Mouse (Mus musculus): ENCODE data around the gene Plekhh2. TPM values are rescaled to one million over a fixed set of nuclear protein-coding genes. Genes with fewer than 3 reads are reported as not detected.

Gene Plekhh2
- polyA plus RNA-seq, 1 experiment = 0.66 TPM

GRCm38 (mm10) chr17:84633443-84633842 is 121.7 kb downstream of the Plekhh2 start:
- 7% methylated on average over 13 of the region's 13 CpGs for WGBS

GRCm38 (mm10) chr17:84636328-84636727 is 124.6 kb downstream of the Plekhh2 start:
- DNase-seq = no peak
- WGBS = 91% methylated on average over 8 of the region's 8 CpGs
- Histone ChIP-seq H3K4me3 (ENCODE audit: control insufficient read depth, insufficient read depth, low read length) (no peak overlapping the region), H3K27me3 (ENCODE audit: control insufficient read depth, insufficient read depth, low read length) (no peaks in the 10 kb centered on the region), H3K36me3 (ENCODE audit: control insufficient read depth, insufficient read depth, low read length) (no peaks in the 10 kb centered on the region), H3K4me1 (replicated peaks; ENCODE audit: control insufficient read depth, insufficient read depth, low read length) (peaks cover 15% of the 10 kb centered on the region), H3K27ac (ENCODE audit: control insufficient read depth, insufficient read depth, low read length) (no peak overlapping the region)
- TF ChIP-seq POLR2A (IDR thresholded peaks at IDR 0.05; ENCODE audit: control insufficient read depth, extremely low read depth, insufficient read depth, low read length, poor library complexity) (no peak), CTCF (IDR thresholded peaks at IDR 0.05; ENCODE audit: borderline replicate concordance, control insufficient read depth, extremely low read depth, insufficient read depth, low read length, poor library complexity) (no peak)

More at GRCm38 (mm10) chr17:84633443-84633842, 121.7 kb downstream of the Plekhh2 start:
- no peak for TF ChIP-seq CTCF (IDR thresholded peaks at IDR 0.05; ENCODE audit: borderline replicate concordance, control insufficient read depth, extremely low read depth, insufficient read depth, low read length, poor library complexity)
- DNase-seq = peak; percentile 63
- Histone ChIP-seq H3K4me3 (ENCODE audit: control insufficient read depth, insufficient read depth, low read length) (no peak overlapping the region), H3K4me1 (replicated peaks; ENCODE audit: control insufficient read depth, insufficient read depth, low read length) (peaks cover 15% of the 10 kb centered on the region), H3K36me3 (ENCODE audit: control insufficient read depth, insufficient read depth, low read length) (no peaks in the 10 kb centered on the region), H3K27ac (ENCODE audit: control insufficient read depth, insufficient read depth, low read length) (no peak overlapping the region), H3K27me3 (ENCODE audit: control insufficient read depth, insufficient read depth, low read length) (no peaks in the 10 kb centered on the region)

GRCm38 (mm10) chr17:84637971-84638370 is 126.3 kb downstream of the Plekhh2 start:
- WGBS = 90% methylated on average over 6 of the region's 6 CpGs
- Histone ChIP-seq H3K4me3 (ENCODE audit: control insufficient read depth, insufficient read depth, low read length) (no peak overlapping the region), H3K27me3 (ENCODE audit: control insufficient read depth, insufficient read depth, low read length) (no peaks in the 10 kb centered on the region), H3K27ac (ENCODE audit: control insufficient read depth, insufficient read depth, low read length) (no peak overlapping the region), H3K4me1 (replicated peaks; ENCODE audit: control insufficient read depth, insufficient read depth, low read length) (peaks cover 10% of the 10 kb centered on the region), H3K36me3 (ENCODE audit: control insufficient read depth, insufficient read depth, low read length) (no peaks in the 10 kb centered on the region)
- no peak for DNase-seq
- TF ChIP-seq CTCF (IDR thresholded peaks at IDR 0.05; ENCODE audit: borderline replicate concordance, control insufficient read depth, extremely low read depth, insufficient read depth, low read length, poor library complexity) (no peak), POLR2A (IDR thresholded peaks at IDR 0.05; ENCODE audit: control insufficient read depth, extremely low read depth, insufficient read depth, low read length, poor library complexity) (no peak)

- Histone ChIP-seq H3K27ac (ENCODE audit: control insufficient read depth, insufficient read depth, low read length) (no peak overlapping the region), H3K27me3 (ENCODE audit: control insufficient read depth, insufficient read depth, low read length) (no peaks in the 10 kb centered on the region), H3K4me3 (ENCODE audit: control insufficient read depth, insufficient read depth, low read length) (no peak overlapping the region), H3K4me1 (replicated peaks; ENCODE audit: control insufficient read depth, insufficient read depth, low read length) (no peaks in the 10 kb centered on the region), H3K36me3 (ENCODE audit: control insufficient read depth, insufficient read depth, low read length) (no peaks in the 10 kb centered on the region)
- 95% methylated on average over 10 of the region's 10 CpGs for WGBS
- TF ChIP-seq CTCF (IDR thresholded peaks at IDR 0.05; ENCODE audit: borderline replicate concordance, control insufficient read depth, extremely low read depth, insufficient read depth, low read length, poor library complexity) (no peak), POLR2A (IDR thresholded peaks at IDR 0.05; ENCODE audit: control insufficient read depth, extremely low read depth, insufficient read depth, low read length, poor library complexity) (no peak)
- DNase-seq = no peak
These were observed 128.2 kb downstream of the Plekhh2 start for GRCm38 (mm10) chr17:84639796-84640378.

- DNase-seq = peak; percentile 63
- H3K36me3 ChIP-seq (ENCODE audit: control insufficient read depth, insufficient read depth, low read length) = no peaks in the 10 kb centered on the region
- no peaks in the 10 kb centered on the region for H3K27me3 ChIP-seq (ENCODE audit: control insufficient read depth, insufficient read depth, low read length)
- WGBS = 48% methylated on average over 3 of the region's 3 CpGs
- no peak overlapping the region for H3K27ac ChIP-seq (ENCODE audit: control insufficient read depth, insufficient read depth, low read length)
- no peaks in the 10 kb centered on the region for H3K4me1 ChIP-seq (replicated peaks; ENCODE audit: control insufficient read depth, insufficient read depth, low read length)
- H3K4me3 ChIP-seq (ENCODE audit: control insufficient read depth, insufficient read depth, low read length) = no peak overlapping the region
- TF ChIP-seq POLR2A (IDR thresholded peaks at IDR 0.05; ENCODE audit: control insufficient read depth, extremely low read depth, insufficient read depth, low read length, poor library complexity) (no peak), CTCF (IDR thresholded peaks at IDR 0.05; ENCODE audit: borderline replicate concordance, control insufficient read depth, extremely low read depth, insufficient read depth, low read length, poor library complexity) (no peak)
These were observed 130.2 kb downstream of the Plekhh2 start for GRCm38 (mm10) chr17:84641893-84642292.

- H3K4me1 ChIP-seq (replicated peaks; ENCODE audit: control insufficient read depth, insufficient read depth, low read length) = no peaks in the 10 kb centered on the region
- H3K27me3 ChIP-seq (ENCODE audit: control insufficient read depth, insufficient read depth, low read length) = no peaks in the 10 kb centered on the region
- TF ChIP-seq POLR2A (IDR thresholded peaks at IDR 0.05; ENCODE audit: control insufficient read depth, extremely low read depth, insufficient read depth, low read length, poor library complexity) (no peak), CTCF (IDR thresholded peaks at IDR 0.05; ENCODE audit: borderline replicate concordance, control insufficient read depth, extremely low read depth, insufficient read depth, low read length, poor library complexity) (no peak)
- WGBS = 95% methylated on average over 9 of the region's 9 CpGs
- H3K36me3 ChIP-seq (ENCODE audit: control insufficient read depth, insufficient read depth, low read length) = no peaks in the 10 kb centered on the region
- H3K4me3 ChIP-seq (ENCODE audit: control insufficient read depth, insufficient read depth, low read length) = no peak overlapping the region
- DNase-seq = no peak
- no peak overlapping the region for H3K27ac ChIP-seq (ENCODE audit: control insufficient read depth, insufficient read depth, low read length)
These were observed 130.6 kb downstream of the Plekhh2 start for GRCm38 (mm10) chr17:84642324-84642723.

Measured in thymus, adult 2 months (tissue).